Mouse (Mus musculus) CH12.LX (cell line): ENCODE data around the gene Zfp148. TPM values are rescaled to one million over a fixed set of nuclear protein-coding genes. Genes with fewer than 3 reads are reported as not detected.

ENCODE experiments used
- DNase-seq: peaks from one replicate; pipeline ENCODE4 v3.0.0-alpha.2; 2013; ENCODE audit errors: extremely low read depth
- H3K27ac ChIP-seq: 2 replicates; pipeline ENCODE4 v1.5.1; 2012; ENCODE audit warnings: low read depth, mild to moderate bottlenecking, control low read depth, moderate library complexity; ENCODE audit not compliant: insufficient read depth
- H3K27me3 ChIP-seq: replicated peaks from 2 replicates; pipeline ENCODE3; 2012; ENCODE audit warnings: inconsistent platforms
- H3K36me3 ChIP-seq, 2 experiments: replicated peaks in 1 of 2; 2 replicates each; pipeline versions ENCODE3 to v1.6.1; 2012; ENCODE audit warnings: inconsistent platforms in 1 of 2, low read length in 1 of 2, mild to moderate bottlenecking in 1 of 2, mixed read lengths in 1 of 2, moderate library complexity in 1 of 2; ENCODE audit not compliant: control insufficient read depth in 1 of 2, insufficient read depth in 1 of 2
- H3K4me1 ChIP-seq, 2 experiments: 2 replicates each; pipeline ENCODE4 v1.6.1; 2012; ENCODE audit warnings: inconsistent platforms in 1 of 2, moderate library complexity in 1 of 2; ENCODE audit not compliant: insufficient read depth in 2 of 2, control insufficient read depth in 1 of 2
- H3K4me2 ChIP-seq: 2 replicates; pipeline ENCODE4 v1.6.1; 2012; ENCODE audit warnings: low read depth, mild to moderate bottlenecking, control low read depth; ENCODE audit not compliant: poor library complexity, insufficient read depth, severe bottlenecking
- H3K4me3 ChIP-seq, 3 experiments: fragments of 150-350 bp in 1 of 3; sonication (generic) in 1 of 3; replicated peaks in 1 of 3; 2 replicates each; pipeline versions ENCODE3 to v1.5.1; 2011 to 2012; ENCODE audit warnings: low read depth in 2 of 3, low read length in 2 of 3, mild to moderate bottlenecking in 2 of 3, moderate library complexity in 2 of 3, control low read depth in 1 of 3, improper control_type of control experiment in 1 of 3, inconsistent platforms in 1 of 3, mixed read lengths in 1 of 3; ENCODE audit not compliant: poor library complexity in 1 of 3
- H3K79me2 ChIP-seq: replicated peaks from 2 replicates; pipeline ENCODE4 v1.6.1; 2012; ENCODE audit warnings: mild to moderate bottlenecking, moderate library complexity; ENCODE audit not compliant: control insufficient read depth, poor library complexity, insufficient read depth, severe bottlenecking; ENCODE audit errors: extremely low read depth
- H3K9ac ChIP-seq: 2 replicates; pipeline ENCODE4 v1.6.1; 2012; ENCODE audit warnings: low read depth, mild to moderate bottlenecking, control low read depth, moderate library complexity; ENCODE audit not compliant: insufficient read depth
- H3K9me3 ChIP-seq: replicated peaks from 2 replicates; pipeline ENCODE3; 2012; ENCODE audit warnings: low read length, inconsistent platforms, mixed read lengths
- BHLHE40 ChIP-seq: IDR thresholded peaks from 2 replicates; pipeline ENCODE4 v1.6.1; 2011; ENCODE audit warnings: mild to moderate bottlenecking, low read depth, low read length, improper control_type of control experiment
- CHD1 ChIP-seq: IDR thresholded peaks from 2 replicates; pipeline ENCODE4 v1.6.1; 2012; ENCODE audit warnings: low read depth, low read length, improper control_type of control experiment, inconsistent platforms
- CTCF ChIP-seq, 2 experiments: IDR thresholded peaks in 1 of 2; conservative IDR thresholded peaks in 1 of 2; 2 replicates each; pipeline ENCODE4 v1.5.1; 2011 to 2012; ENCODE audit warnings: low read depth in 2 of 2, low read length in 2 of 2, improper control_type of control experiment in 1 of 2, inconsistent platforms in 1 of 2, mild to moderate bottlenecking in 1 of 2, moderate library complexity in 1 of 2
- E2F4 ChIP-seq: IDR thresholded peaks from 2 replicates; pipeline ENCODE4 v1.6.1; 2011; ENCODE audit warnings: low read depth, low read length, improper control_type of control experiment; ENCODE audit not compliant: insufficient replicate concordance
- EP300 ChIP-seq: IDR thresholded peaks from 2 replicates; pipeline ENCODE4 v1.6.1; 2011; ENCODE audit warnings: low read length, improper control_type of control experiment
- JUN ChIP-seq: IDR thresholded peaks from 2 replicates; pipeline ENCODE4 v1.6.1; 2011; ENCODE audit warnings: low read depth, mild to moderate bottlenecking, low read length, improper control_type of control experiment, moderate library complexity; ENCODE audit not compliant: insufficient read depth
- KAT2A ChIP-seq: IDR thresholded peaks from 2 replicates; pipeline ENCODE4 v1.6.1; 2012; ENCODE audit warnings: low read length, improper control_type of control experiment, inconsistent platforms; ENCODE audit not compliant: insufficient replicate concordance
- MXI1 ChIP-seq: IDR thresholded peaks from 2 replicates; pipeline ENCODE4 v1.6.1; 2011; ENCODE audit warnings: mild to moderate bottlenecking, low read depth, low read length, improper control_type of control experiment
- MYC ChIP-seq: IDR thresholded peaks from 2 replicates; pipeline ENCODE4 v1.6.1; 2011; ENCODE audit warnings: low read depth, mild to moderate bottlenecking, improper control_type of control experiment, low read length
- NELFE ChIP-seq: IDR thresholded peaks from 2 replicates; pipeline ENCODE4 v1.6.1; 2011; ENCODE audit warnings: low read depth, low read length, improper control_type of control experiment
- NRF1 ChIP-seq: IDR thresholded peaks from 2 replicates; pipeline ENCODE4 v1.6.1; 2014; ENCODE audit warnings: low read depth, mild to moderate bottlenecking, inconsistent platforms, low read length, improper control_type of control experiment, moderate library complexity
- RAD21 ChIP-seq: IDR thresholded peaks from 2 replicates; pipeline ENCODE4 v1.6.1; 2011; ENCODE audit warnings: low read depth, mild to moderate bottlenecking, low read length, improper control_type of control experiment, moderate library complexity
- SIN3A ChIP-seq: IDR thresholded peaks from 2 replicates; pipeline ENCODE4 v1.6.1; 2012; ENCODE audit warnings: low read length, improper control_type of control experiment, inconsistent platforms
- TCF12 ChIP-seq: IDR thresholded peaks from 2 replicates; pipeline ENCODE4 v1.6.1; 2014; ENCODE audit warnings: low read depth, mild to moderate bottlenecking, inconsistent platforms, low read length, improper control_type of control experiment
- USF2 ChIP-seq: conservative IDR thresholded peaks from 2 replicates; pipeline ENCODE4 v1.6.1; 2011; ENCODE audit warnings: low read depth, low read length, improper control_type of control experiment
- ZC3H11A ChIP-seq: IDR thresholded peaks from 2 replicates; pipeline ENCODE4 v1.6.1; 2012; ENCODE audit warnings: low read depth, mild to moderate bottlenecking, inconsistent platforms, low read length, improper control_type of control experiment
- ZKSCAN1 ChIP-seq: IDR thresholded peaks from 2 replicates; pipeline ENCODE4 v1.6.1; 2012; ENCODE audit warnings: low read depth, inconsistent platforms, low read length, improper control_type of control experiment, borderline replicate concordance
- ZNF384 ChIP-seq: IDR thresholded peaks from 2 replicates; pipeline ENCODE4 v1.6.1; 2012; ENCODE audit warnings: low read depth, low read length, improper control_type of control experiment, inconsistent platforms
- dilution Hi-C: fragments of 300-500 bp; cut with MboI; formaldehyde crosslinking; loops from 2 replicates; pipeline ENCODE4 v1.14.3; 2020; ENCODE audit warnings: low sequenced_read_pairs; ENCODE audit not compliant: extremely low pct_unique_long_range_greater_than_20kb, extremely low pct_ligation_motif_present
- in situ Hi-C: fragments of 300-500 bp; cut with MboI; formaldehyde crosslinking; loops from 3 replicates; pipeline ENCODE4 v1.14.3; 2019; ENCODE audit warnings: low sequenced_read_pairs, low pct_ligation_motif_present, low pct_unique_long_range_greater_than_20kb, mixed read lengths
- polyA plus RNA-seq: library from polyadenylated mRNA; unstranded; fragments of >175 nt; gene quantifications from 2 replicates; pipeline ENCODE4 v1.2.1, GENCODE M21; 2012; ENCODE audit warnings: low read depth; ENCODE audit not compliant: insufficient read length
- total RNA-seq, 2 experiments: library from RNA; depleted of rRNA; stranded (reverse); fragments of 300-350 nt in 1 of 2; fragments of >200 nt in 1 of 2; gene quantifications; 2 replicates each; pipeline ENCODE4 v1.2.3; 2012 to 2014

The Zfp148 gene
- total and polyA plus RNA-seq, 3 experiments: 19.5 to 36.6 (median 28.6) TPM

DNA sequence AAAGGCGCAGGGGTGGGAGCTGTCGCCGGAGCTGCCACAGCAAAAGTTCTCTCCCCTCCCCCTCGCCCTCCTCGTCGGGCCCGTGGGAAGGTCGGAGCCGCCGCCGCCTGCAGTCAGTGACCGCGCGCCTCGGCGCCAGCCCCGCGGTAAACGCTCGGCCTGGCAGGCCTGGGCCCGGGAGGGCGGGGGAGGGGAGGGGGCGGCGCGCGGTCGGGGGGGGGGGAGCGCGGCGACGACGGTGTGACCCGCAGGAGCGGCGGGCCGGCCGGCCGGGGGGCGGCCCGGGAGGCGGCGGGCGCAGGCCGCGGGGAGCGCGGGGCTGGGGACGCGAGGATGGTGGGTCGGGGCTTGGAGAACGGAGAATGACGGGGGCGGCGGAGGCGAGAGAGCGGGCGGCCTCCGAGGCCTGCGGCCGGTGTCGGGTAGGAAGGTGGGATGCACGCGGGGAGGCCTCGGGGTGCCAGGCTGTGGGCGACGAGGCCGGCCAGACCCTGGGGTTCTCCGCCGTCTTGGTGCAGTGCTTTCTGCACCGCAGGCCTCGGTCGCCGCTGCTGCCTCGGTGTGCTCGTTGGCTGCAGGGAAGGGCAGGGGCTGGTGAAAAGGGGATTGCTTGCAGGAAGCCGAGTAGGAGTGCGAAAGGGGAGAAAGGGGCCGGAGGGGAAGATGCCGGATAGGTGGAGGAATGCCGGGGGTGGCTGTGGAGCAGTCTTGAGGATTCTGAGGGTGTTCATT, 412 bp downstream of the Zfp148 start (continued):
- TF ChIP-seq ZC3H11A (no peak), ZNF384 (no peak), USF2 (no peak), NRF1 (no peak), BHLHE40 (no peak), E2F4 (no peak), MXI1 (peak; percentile 23; the same call in 1 of the 2 replicates), NELFE (0 out of 2 replicates have a peak, but pooled peaks have one; percentile 36), MYC (no peak), CTCF (conservative IDR thresholded peaks at IDR 0.05 in 1 of 2, IDR thresholded peaks at IDR 0.05 in 1 of 2; ENCODE audit: low read depth in 2 of 2, low read length in 2 of 2) (no peak)

GRCm38 (mm10) chr16:33381614-33382245, 1.1 kb downstream of the Zfp148 start:
- H3K4me1 ChIP-seq: peaks cover 3 to 37% of the 10 kb centered on the region in 2 experiments; a peak in 3 of 4 replicates
- H3K4me2 ChIP-seq: peak overlapping the region; percentile 55
- H3K4me3 ChIP-seq: peak overlapping the region; percentile 80 to 94 (median 85)
- TF ChIP-seq JUN (no peak), ZKSCAN1 (no peak), KAT2A (0 out of 2 replicates have a peak, but pooled peaks have one; percentile 28), MXI1 (no peak), CHD1 (0 out of 2 replicates have a peak, but pooled peaks have one; percentile 34), TCF12 (no peak), RAD21 (no peak), NRF1 (no peak), SIN3A (no peak; the same call in 1 of the 2 replicates), MYC (0 out of 2 replicates have a peak, but pooled peaks have one; percentile 15), EP300 (no peak)
- TF ChIP-seq, all 38 proteins: peak for 3
- in situ Hi-C loops: no loop called here
- DNase-seq: peak; percentile 45
- dilution Hi-C loops: no loop called here
- H3K9me3 ChIP-seq: no peaks in the 10 kb centered on the region
- peak overlapping the region; percentile 98 for H3K9ac ChIP-seq
- no peaks in the 10 kb centered on the region for H3K27me3 ChIP-seq
- H3K79me2 ChIP-seq: peaks cover 58% of the 10 kb centered on the region
- H3K27ac ChIP-seq: peak overlapping the region; percentile 54
- peaks cover 4 to 41% of the 10 kb centered on the region in 2 experiments for H3K36me3 ChIP-seq
